Mouse (Mus musculus) liver, embryonic 14.5 days (tissue): ENCODE data around the gene Ncaph2. TPM values are rescaled to one million over a fixed set of nuclear protein-coding genes. Genes with fewer than 3 reads are reported as not detected.

ENCODE experiments used
- ATAC-seq: fragments of 200-750 bp; cut with Nextera tagmentation; 2 replicates; pipeline ENCODE4 v1.8.0; 2017; ENCODE audit warnings: moderate number of reproducible peaks, mild to moderate bottlenecking, moderate library complexity; ENCODE audit not compliant: insufficient read depth
- DNase-seq, 3 experiments: peaks; one replicate each; pipeline ENCODE4 v3.0.0-alpha.2; 2012 to 2013; ENCODE audit warnings: low read depth in 3 of 3, low spot score in 3 of 3
- H3K27ac ChIP-seq: fragments of 300-500 bp; sonication (generic); 2 replicates; pipeline ENCODE4 v1.5.1; 2014; ENCODE audit warnings: moderate library complexity, mild to moderate bottlenecking, control low read depth, inconsistent platforms
- H3K27me3 ChIP-seq: fragments of 300-500 bp; sonication (generic); 2 replicates; pipeline ENCODE4 v1.6.1; 2014; ENCODE audit warnings: mild to moderate bottlenecking, low read length, moderate library complexity; ENCODE audit not compliant: control insufficient read depth, insufficient read depth
- H3K36me3 ChIP-seq: fragments of 300-500 bp; sonication (generic); replicated peaks from 2 replicates; pipeline ENCODE4 v1.6.1; 2014; ENCODE audit warnings: low read depth; ENCODE audit not compliant: control insufficient read depth, insufficient read depth
- H3K4me1 ChIP-seq, 2 experiments: fragments of 200-500 bp in 1 of 2; fragments of 300-500 bp in 1 of 2; sonication (generic) in 1 of 2; replicated peaks; 2 replicates each; pipeline ENCODE4 v1.6.1; 2012 to 2014; ENCODE audit warnings: antibody characterized with exemption in 1 of 2, inconsistent platforms in 1 of 2, low read length in 1 of 2; ENCODE audit not compliant: control insufficient read depth in 2 of 2, insufficient read depth in 2 of 2
- H3K4me2 ChIP-seq: fragments of 300-500 bp; sonication (generic); 2 replicates; pipeline ENCODE4 v1.6.1; 2014; ENCODE audit warnings: low read depth, mild to moderate bottlenecking, control low read depth, moderate library complexity
- H3K4me3 ChIP-seq, 2 experiments: fragments of 200-500 bp in 1 of 2; fragments of 300-500 bp in 1 of 2; sonication (generic) in 1 of 2; 2 replicates each; pipeline ENCODE4 v1.5.1; 2012 to 2014; ENCODE audit warnings: low read depth in 2 of 2, low read length in 2 of 2, mild to moderate bottlenecking in 2 of 2, control low read depth in 1 of 2, inconsistent platforms in 1 of 2, moderate library complexity in 1 of 2; ENCODE audit not compliant: insufficient read depth in 1 of 2
- H3K9ac ChIP-seq: fragments of 300-500 bp; sonication (generic); replicated peaks from 2 replicates; pipeline ENCODE4 v1.6.1; 2014; ENCODE audit warnings: mild to moderate bottlenecking, control low read depth, moderate library complexity
- H3K9me3 ChIP-seq: fragments of 300-500 bp; sonication (generic); 2 replicates; pipeline ENCODE4 v1.6.1; 2016; ENCODE audit warnings: low read length, mixed read lengths; ENCODE audit not compliant: control insufficient read depth
- CTCF ChIP-seq: IDR thresholded peaks from 2 replicates; pipeline ENCODE4 v1.5.1; 2016; ENCODE audit warnings: antibody characterized with exemption, low read depth, control low read depth
- EP300 ChIP-seq: IDR thresholded peaks from 2 replicates; pipeline ENCODE4 v1.6.1; 2016; ENCODE audit warnings: antibody characterized with exemption, low read depth
- WGBS: fragments of 180-500 bp; shearing (Covaris S2); extraction: QIAGEN DNeasy Blood & Tissue Kit; methylation state at CpG from one replicate; pipeline ENCODE4 v1.1.7; 2014; ENCODE audit not compliant: insufficient replicate concordance; 5-methylcytosine and 5-hydroxymethylcytosine counted together
- polyA plus RNA-seq, 2 experiments: library from polyadenylated mRNA; depleted of rRNA in 1 of 2; stranded (reverse) in 1 of 2; unstranded in 1 of 2; fragments of >200 nt; fragmentation: Nextera tagmentation in 1 of 2; extraction: Ambion mirVana in 1 of 2; gene quantifications; 2 replicates each; pipeline versions ENCODE4 v1.2.1 to v1.2.3; 2012 to 2014

Gene Ncaph2
- polyA plus RNA-seq, 2 experiments = 77.0 to 104 TPM

DNA sequence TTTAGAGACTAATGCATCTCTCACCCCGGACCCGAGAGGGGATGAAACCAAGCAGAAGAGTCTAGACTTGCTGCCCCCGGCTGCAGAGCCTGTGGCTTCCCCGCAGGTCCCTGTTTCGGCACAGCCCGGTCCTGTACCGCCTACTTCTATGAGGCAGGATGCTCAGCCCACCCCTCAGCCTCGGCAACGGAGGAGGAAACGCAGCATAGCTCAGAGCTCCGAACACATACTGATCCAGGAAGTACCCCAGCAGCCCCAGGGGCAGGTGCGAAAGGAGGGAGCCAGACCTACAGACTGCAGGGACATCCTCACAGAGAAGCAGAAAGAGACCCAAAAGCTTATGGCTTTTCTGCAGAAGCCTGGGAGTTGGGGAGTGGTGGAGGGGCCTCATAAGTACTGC lies 31.6 kb downstream of the Ncaph2 start:
- Histone ChIP-seq H3K27ac (no peak overlapping the region), H3K4me2 (no peak overlapping the region), H3K27me3 (no peaks in the 10 kb centered on the region; the same call in 1 of the 2 replicates), H3K4me1 (no peaks in the 10 kb centered on the region), H3K9ac (no peak overlapping the region), H3K36me3 (no peaks in the 10 kb centered on the region), H3K9me3 (no peaks in the 10 kb centered on the region), H3K4me3 (no peak overlapping the region)
- 25% methylated on average over 12 of the region's 12 CpGs for WGBS
- ATAC-seq (no peak), DNase-seq (no peak)
- TF ChIP-seq CTCF (no peak), EP300 (no peak)

DNA sequence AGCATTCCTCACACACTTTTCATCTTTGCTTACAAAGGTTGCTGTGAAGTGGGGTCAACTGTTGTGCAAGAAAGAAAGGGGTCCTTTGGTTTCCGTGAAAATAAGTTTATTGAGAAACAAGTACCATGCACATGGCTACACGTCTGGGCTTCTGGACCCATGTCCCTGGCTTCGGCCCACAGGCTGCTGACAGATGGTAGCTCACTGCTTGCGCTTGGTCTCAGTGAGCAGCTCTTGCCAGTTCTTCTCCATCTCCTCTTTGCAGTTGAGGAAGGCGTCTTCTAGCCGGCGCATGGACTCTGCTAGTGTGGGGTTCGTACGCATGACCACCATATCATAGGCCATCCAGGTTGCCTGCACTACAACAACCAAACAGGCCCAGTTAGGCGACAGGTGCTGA lies 34.6 kb downstream of the Ncaph2 start:
- Histone ChIP-seq H3K27me3 (no peaks in the 10 kb centered on the region), H3K4me2 (no peak overlapping the region), H3K9me3 (no peaks in the 10 kb centered on the region), H3K27ac (no peak overlapping the region), H3K36me3 (no peaks in the 10 kb centered on the region), H3K4me3 (no peak overlapping the region), H3K9ac (no peak overlapping the region), H3K4me1 (no peaks in the 10 kb centered on the region)
- DNase-seq (no peak), ATAC-seq (no peak)
- no peak for TF ChIP-seq CTCF
- TF ChIP-seq EP300 = no peak
- 73% methylated on average over 10 of the region's 10 CpGs for WGBS

DNA sequence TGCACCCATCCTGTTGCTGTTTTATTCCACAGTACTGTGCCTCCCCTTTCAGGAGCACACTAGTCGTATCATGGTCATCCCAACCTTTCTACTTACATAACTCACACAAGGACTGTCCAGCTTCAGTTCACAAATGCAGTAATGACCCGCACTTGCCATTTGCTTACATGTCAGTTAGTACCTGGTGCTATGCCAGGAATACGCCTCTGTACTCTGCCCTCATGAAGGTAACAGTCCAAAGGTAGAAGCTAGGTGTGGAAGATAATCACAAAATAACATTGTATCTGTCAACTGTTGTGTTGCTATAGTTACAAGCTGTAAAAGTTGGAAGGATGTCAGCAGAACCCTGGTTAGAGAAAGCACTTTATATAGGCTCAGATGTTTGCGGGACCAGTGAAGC lies 41.4 kb downstream of the Ncaph2 start:
- H3K9ac ChIP-seq = no peak overlapping the region
- H3K4me3 ChIP-seq = no peak overlapping the region
- no peaks in the 10 kb centered on the region for H3K9me3 ChIP-seq
- peaks cover 0 to 5% of the 10 kb centered on the region in 2 experiments; a peak in 1 of 4 replicates for H3K4me1 ChIP-seq
- WGBS = 66% methylated on average over 4 of the region's 4 CpGs
- DNase-seq = no peak
- H3K4me2 ChIP-seq = no peak overlapping the region
- H3K36me3 ChIP-seq = no peaks in the 10 kb centered on the region
- H3K27ac ChIP-seq = no peak overlapping the region
- H3K27me3 ChIP-seq = no peaks in the 10 kb centered on the region
- TF ChIP-seq EP300 (no peak), CTCF (no peak)
- no peak for ATAC-seq

DNA sequence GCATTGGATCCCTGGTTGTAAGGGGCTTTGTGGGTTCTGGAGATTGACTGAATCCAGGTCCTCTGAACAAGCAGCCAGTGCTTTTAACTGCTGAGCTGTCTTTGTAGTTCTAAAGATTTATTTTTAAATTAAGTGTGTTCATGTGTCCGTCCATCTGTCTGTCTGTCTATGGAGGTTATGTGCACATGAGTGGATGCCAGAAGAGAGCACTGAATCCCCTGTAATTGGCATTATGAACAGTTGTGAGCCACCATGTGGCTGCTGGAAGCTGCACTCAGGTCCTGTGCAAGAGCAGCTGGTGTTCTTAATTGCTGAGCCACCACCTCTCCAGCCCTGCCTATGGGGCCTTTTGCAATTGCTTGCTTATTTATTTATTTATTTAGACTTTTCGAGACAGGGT lies 42.6 kb downstream of the Ncaph2 start:
- no peak for ATAC-seq
- DNase-seq = no peak
- 78% methylated on average over 2 of the region's 2 CpGs for WGBS
- peaks cover 0 to 5% of the 10 kb centered on the region in 2 experiments; a peak in 1 of 4 replicates for H3K4me1 ChIP-seq
- no peaks in the 10 kb centered on the region for H3K9me3 ChIP-seq
- H3K4me2 ChIP-seq = no peak overlapping the region
- no peak overlapping the region for H3K4me3 ChIP-seq
- no peak overlapping the region for H3K27ac ChIP-seq
- no peaks in the 10 kb centered on the region for H3K27me3 ChIP-seq
- TF ChIP-seq CTCF = no peak
- no peak for TF ChIP-seq EP300
- H3K36me3 ChIP-seq = no peaks in the 10 kb centered on the region
- H3K9ac ChIP-seq = no peak overlapping the region

DNA sequence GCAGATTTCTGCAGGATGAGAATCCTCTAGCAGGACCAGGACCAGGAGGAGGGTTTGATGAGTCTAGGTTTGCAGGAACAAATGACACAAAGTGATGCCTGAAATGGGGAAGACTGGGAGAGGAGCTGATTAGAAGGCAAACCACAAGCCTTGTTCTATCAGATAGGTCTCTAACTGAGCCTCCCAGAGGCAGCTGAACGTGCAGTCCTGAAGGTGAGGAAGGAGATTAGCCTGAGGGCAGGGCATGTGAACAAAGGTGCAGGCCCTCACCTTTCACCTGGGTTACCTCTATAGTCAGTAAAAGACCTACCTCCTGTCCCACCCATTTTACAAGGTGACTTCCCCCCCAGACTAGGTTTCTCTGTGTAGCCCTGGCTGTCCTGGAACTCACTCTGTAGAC lies 44.2 kb downstream of the Ncaph2 start:
- Histone ChIP-seq H3K9ac (no peak overlapping the region), H3K4me1 (peaks cover 0 to 5% of the 10 kb centered on the region in 2 experiments; a peak in 1 of 4 replicates), H3K4me3 (no peak overlapping the region), H3K27ac (no peak overlapping the region), H3K36me3 (no peaks in the 10 kb centered on the region), H3K27me3 (no peaks in the 10 kb centered on the region), H3K4me2 (no peak overlapping the region), H3K9me3 (no peaks in the 10 kb centered on the region)
- DNase-seq (no peak), ATAC-seq (no peak)
- TF ChIP-seq CTCF (no peak), EP300 (no peak)
- WGBS = 0% methylated on average over 1 of the region's 1 CpGs
